Mouse (Mus musculus) ES-E14 (cell line): Measurements from ENCODE around the gene Slc3a1. TPM values are rescaled to one million over a fixed set of nuclear protein-coding genes. Genes with fewer than 3 reads are reported as not detected.

Source experiments
- DNase-seq: peaks from one replicate; pipeline ENCODE4 v3.0.0-alpha.2; 2013; ENCODE audit warnings: low read depth, low spot score
- H3K27ac ChIP-seq: 2 replicates; pipeline ENCODE4 v1.5.1; 2012; ENCODE audit warnings: low read depth, mild to moderate bottlenecking, low read length, moderate library complexity, mixed read lengths; ENCODE audit not compliant: poor library complexity, insufficient read depth, severe bottlenecking
- H3K36me3 ChIP-seq: 2 replicates; pipeline ENCODE4 v1.6.1; 2012; ENCODE audit warnings: mild to moderate bottlenecking, low read length, moderate library complexity, mixed read lengths; ENCODE audit not compliant: control insufficient read depth, poor library complexity, insufficient read depth, severe bottlenecking
- H3K4me1 ChIP-seq, 2 experiments: fragments of 150-350 bp in 1 of 2; sonication (generic) in 1 of 2; 2 replicates each; pipeline ENCODE4 v1.6.1; 2012; ENCODE audit warnings: low read length in 2 of 2, mild to moderate bottlenecking in 1 of 2, mixed read lengths in 1 of 2; ENCODE audit not compliant: control insufficient read depth in 2 of 2, insufficient read depth in 2 of 2, poor library complexity in 1 of 2
- H3K4me3 ChIP-seq, 2 experiments: fragments of 150-350 bp in 1 of 2; sonication (generic) in 1 of 2; 2 replicates each; pipeline ENCODE4 v1.5.1; 2012; ENCODE audit warnings: low read length in 2 of 2, low read depth in 1 of 2, mild to moderate bottlenecking in 1 of 2, mixed read lengths in 1 of 2; ENCODE audit not compliant: insufficient read depth in 1 of 2, poor library complexity in 1 of 2, severe bottlenecking in 1 of 2
- H3K9ac ChIP-seq: 2 replicates; pipeline ENCODE4 v1.6.1; 2012; ENCODE audit warnings: low read depth, mild to moderate bottlenecking, low read length, mixed read lengths; ENCODE audit not compliant: poor library complexity, insufficient read depth, severe bottlenecking
- H3K9me3 ChIP-seq: fragments of 150-350 bp; sonication (generic); 2 replicates; pipeline ENCODE4 v1.6.1; 2012; ENCODE audit warnings: low read depth, mild to moderate bottlenecking, low read length; ENCODE audit not compliant: control insufficient read depth, insufficient read depth
- CHD2 ChIP-seq: IDR thresholded peaks from 2 replicates; pipeline ENCODE4 v1.6.1; 2014; ENCODE audit warnings: mild to moderate bottlenecking, low read depth, low read length, inconsistent platforms
- HCFC1 ChIP-seq: IDR thresholded peaks from 2 replicates; pipeline ENCODE4 v1.6.1; 2012; ENCODE audit warnings: low read length, inconsistent platforms, borderline replicate concordance; ENCODE audit not compliant: insufficient read depth
- MAFK ChIP-seq: IDR thresholded peaks from 2 replicates; pipeline ENCODE4 v1.6.1; 2014; ENCODE audit warnings: mild to moderate bottlenecking, low read depth, low read length, inconsistent platforms; ENCODE audit not compliant: insufficient read depth
- ZC3H11A ChIP-seq: IDR thresholded peaks from 2 replicates; pipeline ENCODE4 v1.6.1; 2012; ENCODE audit warnings: low read depth, mild to moderate bottlenecking, inconsistent platforms, low read length, borderline replicate concordance
- ZNF384 ChIP-seq: IDR thresholded peaks from 2 replicates; pipeline ENCODE4 v1.6.1; 2012; ENCODE audit warnings: low read depth, low read length, inconsistent platforms
- in situ Hi-C, 2 experiments: fragments of 600-800 bp; cut with MboI; formaldehyde crosslinking; loops; one replicate each; pipeline ENCODE4 v1.15.1; 2025; ENCODE audit warnings: low sequenced_read_pairs in 2 of 2, inconsistent platforms in 1 of 2; ENCODE audit not compliant: unreplicated experiment in 2 of 2
- total RNA-seq: library from RNA; depleted of rRNA; stranded (reverse); fragments of 300-350 nt; gene quantifications from 2 replicates; pipeline ENCODE4 v1.2.3, GENCODE M21; 2012

Gene Slc3a1
- total RNA-seq, 1 experiment, result 0.18 TPM

DNA sequence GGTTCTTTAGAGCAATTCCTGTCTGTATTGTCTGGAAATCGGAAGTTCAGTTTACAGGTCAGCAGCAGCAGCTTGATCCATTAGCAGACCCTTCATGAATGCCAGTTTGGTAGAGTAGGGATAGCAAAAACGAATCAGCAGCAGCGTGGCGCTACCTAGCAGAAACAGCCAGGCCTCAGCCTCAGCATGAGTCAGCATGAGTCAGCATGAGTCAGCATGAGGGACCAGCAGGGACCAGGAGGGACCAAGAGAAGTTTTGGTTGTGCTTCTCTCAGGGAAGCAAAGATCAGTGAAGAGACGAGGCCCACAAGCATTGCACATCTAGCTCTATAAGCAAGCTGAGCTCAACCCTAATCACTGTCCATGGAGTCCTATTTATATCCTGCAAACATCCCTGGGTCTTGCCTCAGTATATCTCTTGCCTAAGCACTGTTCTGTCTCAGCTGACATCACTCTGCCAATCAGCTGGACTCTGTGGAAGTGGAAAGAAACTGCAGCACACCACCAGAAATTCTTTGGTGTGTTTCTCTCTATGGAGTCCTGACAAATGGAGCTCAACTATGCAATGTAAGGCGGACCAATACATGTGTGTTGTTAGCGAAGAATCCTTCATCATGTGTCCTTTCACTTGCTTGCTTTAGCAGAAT, 70.6 kb downstream of the Slc3a1 start:
- Histone ChIP-seq H3K4me1 (peaks cover 2 to 4% of the 10 kb centered on the region in 2 experiments; a peak in 3 of 4 replicates), H3K9me3 (peaks cover 5% of the 10 kb centered on the region), H3K9ac (no peak overlapping the region), H3K4me3 (no peak overlapping the region), H3K36me3 (peaks cover 2% of the 10 kb centered on the region), H3K27ac (peak overlapping the region; percentile 56)
- in situ Hi-C loops, result no loop called here
- no peak for TF ChIP-seq ZNF384
- peak; percentile 94 for TF ChIP-seq MAFK
- TF ChIP-seq CHD2, result no peak
- no peak for DNase-seq

DNA sequence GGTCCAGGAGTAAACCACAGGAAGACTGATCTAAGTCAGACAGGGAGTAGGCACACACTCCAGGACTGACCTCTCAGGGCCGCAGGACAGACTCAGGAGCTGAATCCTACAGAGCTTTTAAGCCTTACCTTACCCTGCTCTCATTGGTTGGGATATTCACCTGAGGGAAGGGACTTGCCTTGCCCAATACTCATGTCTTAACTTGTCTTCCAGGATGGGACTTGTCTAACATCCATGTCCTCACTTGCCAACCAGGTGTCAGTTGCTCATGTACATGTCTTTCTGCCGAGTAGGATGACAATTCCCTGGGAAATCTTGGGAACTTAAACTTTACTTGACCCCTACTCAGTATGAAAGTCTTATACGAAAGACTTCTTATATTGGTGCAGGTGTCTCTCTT, 72.1 kb downstream of the Slc3a1 start:
- H3K27ac ChIP-seq, result peak overlapping the region; percentile 60; the same call in 1 of the 2 replicates
- H3K9me3 ChIP-seq, result peaks cover 5% of the 10 kb centered on the region

DNA sequence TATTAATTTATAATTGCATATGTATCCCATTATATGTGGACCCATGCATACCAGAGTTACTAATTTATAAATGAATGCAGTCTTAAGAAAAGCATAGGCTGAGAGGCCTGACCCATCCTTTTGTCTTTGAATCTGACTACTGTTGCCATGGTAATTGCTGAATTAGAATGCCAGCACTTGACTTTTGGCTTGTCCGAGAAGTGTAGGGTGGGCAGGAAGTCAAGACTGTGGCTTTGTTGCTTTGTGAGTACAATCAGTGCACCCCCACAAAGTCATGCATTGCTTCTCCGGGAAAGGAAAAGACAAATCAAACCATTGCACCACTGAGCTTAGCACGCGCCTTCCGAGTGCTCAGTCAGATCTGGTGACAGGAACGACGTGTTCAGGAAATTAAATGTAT, 73.6 kb downstream of the Slc3a1 start:
- Histone ChIP-seq H3K4me1 (peaks cover 2 to 4% of the 10 kb centered on the region in 2 experiments; a peak in 3 of 4 replicates), H3K27ac (no peak overlapping the region; the same call in 1 of the 2 replicates), H3K9me3 (peaks cover 5% of the 10 kb centered on the region), H3K9ac (no peak overlapping the region), H3K4me3 (no peak overlapping the region), H3K36me3 (peaks cover 2% of the 10 kb centered on the region)
- in situ Hi-C loops, result no loop called here
- TF ChIP-seq CHD2 (no peak), ZC3H11A (no peak), MAFK (no peak), HCFC1 (no peak), ZNF384 (no peak)
- no peak for DNase-seq

More for the DNA sequence above, 72.1 kb downstream of the Slc3a1 start:
- TF ChIP-seq MAFK (no peak), HCFC1 (no peak), CHD2 (no peak), ZC3H11A (no peak), ZNF384 (no peak)
- Histone ChIP-seq H3K36me3 (peaks cover 2% of the 10 kb centered on the region), H3K9ac (no peak overlapping the region), H3K4me3 (no peak overlapping the region), H3K4me1 (peaks cover 2 to 4% of the 10 kb centered on the region in 2 experiments; a peak in 3 of 4 replicates)
- DNase-seq, result no peak
- in situ Hi-C loops, result no loop called here

DNA sequence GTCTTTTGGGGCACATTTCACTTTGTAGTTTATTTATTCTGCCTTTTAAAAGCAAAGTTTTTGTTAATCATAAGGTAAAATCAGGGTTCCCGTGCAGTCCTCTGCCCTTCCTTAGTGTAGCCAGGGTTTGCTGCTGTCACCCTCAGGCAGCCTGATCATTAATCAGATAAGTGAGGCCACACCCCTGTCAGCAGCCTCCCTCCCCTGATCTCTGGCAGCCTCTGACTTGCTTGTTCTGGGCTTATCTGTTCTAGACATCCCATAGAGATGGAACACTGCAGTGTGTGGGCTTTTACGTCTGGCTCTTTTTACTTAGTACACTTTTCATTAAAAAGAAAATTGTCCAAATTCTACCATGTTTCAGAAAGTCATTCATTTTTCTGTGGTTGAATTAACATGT, 75.1 kb downstream of the Slc3a1 start:
- TF ChIP-seq HCFC1 (no peak), CHD2 (no peak), MAFK (no peak), ZC3H11A (no peak), ZNF384 (no peak)
- no peak for DNase-seq

DNA sequence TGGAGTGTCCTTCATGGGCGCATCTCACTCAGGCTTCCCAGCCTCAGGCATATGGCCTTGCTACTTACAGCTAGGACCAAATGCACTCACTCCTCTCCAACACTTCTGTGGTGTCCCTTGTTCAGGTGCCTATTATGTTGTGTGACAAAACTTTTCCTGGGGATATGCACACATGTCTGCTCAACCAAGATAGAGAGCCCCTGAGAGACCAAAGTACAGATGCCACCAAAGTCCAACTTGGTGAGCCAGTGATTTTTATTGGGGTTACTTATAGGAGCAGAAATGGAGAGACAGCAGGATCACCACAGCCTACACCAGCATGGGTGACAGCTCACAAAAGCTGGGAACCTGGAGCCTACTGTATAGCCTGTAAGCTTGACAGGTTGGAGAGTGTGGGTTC, 82.5 kb downstream of the Slc3a1 start:
- TF ChIP-seq ZNF384 (no peak), MAFK (no peak), HCFC1 (no peak), ZC3H11A (no peak), CHD2 (no peak)
- in situ Hi-C loops, result no loop called here
- no peak overlapping the region for H3K9ac ChIP-seq
- no peak overlapping the region for H3K4me3 ChIP-seq
- no peak overlapping the region for H3K27ac ChIP-seq
- H3K4me1 ChIP-seq, result no peaks in the 10 kb centered on the region
- no peaks in the 10 kb centered on the region; the same call in 1 of the 2 replicates for H3K36me3 ChIP-seq
- no peak for DNase-seq
- no peaks in the 10 kb centered on the region for H3K9me3 ChIP-seq

More for the DNA sequence above, 75.1 kb downstream of the Slc3a1 start:
- peaks cover 2 to 4% of the 10 kb centered on the region in 2 experiments; a peak in 3 of 4 replicates for H3K4me1 ChIP-seq
- no peak overlapping the region for H3K4me3 ChIP-seq
- no peak overlapping the region for H3K9ac ChIP-seq
- H3K36me3 ChIP-seq, result peaks cover 2% of the 10 kb centered on the region; the same call in 1 of the 2 replicates
- H3K27ac ChIP-seq, result no peak overlapping the region
- in situ Hi-C loops, result no loop called here
- peaks cover 5% of the 10 kb centered on the region for H3K9me3 ChIP-seq
